Mouse (Mus musculus) forebrain, embryonic 10.5 days (tissue): ENCODE data around the gene Gm960. TPM values are rescaled to one million over a fixed set of nuclear protein-coding genes. Genes with fewer than 3 reads are reported as not detected.
A peak's percentile ranks its signal among the peaks of the same experiment; 100 is the strongest.

Experiments
- DNase-seq: peaks from one replicate; pipeline ENCODE4 v3.0.0-alpha.2; 2017; ENCODE audit warnings: low spot score; ENCODE audit errors: extremely low spot score
- H3K27ac ChIP-seq: fragments of 300-500 bp; sonication (generic); 2 replicates; pipeline ENCODE4 v1.5.1; 2016; ENCODE audit warnings: mild to moderate bottlenecking
- H3K27me3 ChIP-seq: fragments of 300-500 bp; sonication (generic); 2 replicates; pipeline ENCODE4 v1.6.1; 2016; ENCODE audit warnings: mild to moderate bottlenecking; ENCODE audit not compliant: poor library complexity, severe bottlenecking
- H3K36me3 ChIP-seq: fragments of 300-500 bp; sonication (generic); replicated peaks from 2 replicates; pipeline ENCODE4 v1.6.1; 2016; ENCODE audit warnings: mild to moderate bottlenecking, moderate library complexity
- H3K4me1 ChIP-seq: fragments of 300-500 bp; sonication (generic); 2 replicates; pipeline ENCODE4 v1.6.1; 2016
- H3K4me3 ChIP-seq: fragments of 300-500 bp; sonication (generic); 2 replicates; pipeline ENCODE4 v1.5.1; 2016; ENCODE audit warnings: mild to moderate bottlenecking, moderate library complexity
- H3K9me3 ChIP-seq: fragments of 300-500 bp; sonication (generic); 2 replicates; pipeline ENCODE4 v1.6.1; 2016; ENCODE audit warnings: mild to moderate bottlenecking, moderate library complexity
- WGBS: fragments of 180-500 bp; shearing (Covaris S2); methylation state at CpG from one replicate; pipeline ENCODE4 v1.1.7; 2016; 5-methylcytosine and 5-hydroxymethylcytosine counted together
- polyA plus RNA-seq: library from polyadenylated mRNA; unstranded; fragments of >200 nt; fragmentation: Nextera tagmentation; extraction: Ambion mirVana; gene quantifications from 2 replicates; pipeline ENCODE4 v1.2.1, GENCODE M21; 2016

Gene Gm960
- polyA plus RNA-seq, 1 experiment from 2014 or later: 3.0 TPM

GRCm38 (mm10) chr19:4729186-4729585 lies 30.7 kb upstream of the Gm960 start:
- Histone ChIP-seq H3K4me1 (no peaks in the 10 kb centered on the region), H3K9me3 (no peaks in the 10 kb centered on the region), H3K36me3 (peaks cover 80% of the 10 kb centered on the region), H3K27me3 (no peaks in the 10 kb centered on the region), H3K27ac (no peak overlapping the region), H3K4me3 (no peak overlapping the region)
- WGBS: 89% methylated on average over 9 of the region's 9 CpGs
- no peak for DNase-seq

DNA sequence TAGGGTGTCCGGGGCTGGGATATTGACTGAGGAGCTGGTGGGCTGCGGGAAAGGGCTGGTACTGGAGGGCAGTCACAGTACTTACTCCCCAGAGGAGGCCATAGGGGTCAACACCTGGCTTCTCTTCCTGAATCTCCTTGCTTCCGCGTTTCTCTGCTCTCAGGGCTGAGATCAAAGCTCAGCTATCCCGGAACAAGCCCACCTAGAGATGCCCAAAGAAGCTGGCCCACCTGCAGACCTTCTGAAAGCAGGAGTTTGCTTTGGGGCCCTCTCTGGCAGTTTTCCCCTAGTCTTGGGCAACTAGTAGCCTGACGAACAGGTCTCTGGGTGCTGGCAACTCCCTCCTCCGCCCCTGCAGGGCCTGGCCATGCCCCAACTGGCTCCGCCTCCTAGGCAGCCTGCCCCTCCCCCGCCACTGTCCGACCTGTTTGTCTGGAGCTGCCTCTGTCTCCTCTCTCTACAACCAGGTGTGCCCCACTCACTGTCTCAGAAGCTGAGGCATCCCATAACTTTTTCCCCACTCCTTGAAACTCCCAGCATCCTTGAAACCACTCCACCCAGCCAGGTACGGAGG lies 22.3 kb upstream of the Gm960 start:
- Histone ChIP-seq H3K27me3 (peaks cover 46% of the 10 kb centered on the region), H3K27ac (peak overlapping the region; percentile 49; the same call in 1 of the 2 replicates), H3K4me1 (peaks cover 38% of the 10 kb centered on the region), H3K9me3 (no peaks in the 10 kb centered on the region), H3K36me3 (peaks cover 13% of the 10 kb centered on the region), H3K4me3 (peak overlapping the region; percentile 21)
- WGBS: 14% methylated on average over 11 of the region's 11 CpGs
- DNase-seq: no peak

DNA sequence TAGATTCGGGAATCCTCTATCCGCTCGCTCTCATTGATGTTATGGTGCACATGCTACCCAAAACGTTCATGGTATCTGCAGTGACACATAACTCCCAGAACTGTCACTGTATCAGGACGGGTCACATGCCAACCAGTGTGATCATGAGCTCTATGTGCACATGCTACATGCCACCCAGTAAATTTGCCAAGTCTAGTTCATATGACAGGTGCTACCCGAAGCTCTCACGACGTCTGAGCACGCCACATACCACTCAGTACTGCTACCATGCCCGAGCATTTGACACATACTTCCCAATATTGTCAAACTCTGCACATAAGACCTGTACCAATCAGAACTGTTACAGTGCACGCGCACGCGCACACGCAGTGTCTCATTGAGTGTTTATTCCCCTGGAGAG lies 21.6 kb upstream of the Gm960 start:
- Histone ChIP-seq H3K9me3 (no peaks in the 10 kb centered on the region), H3K4me1 (peaks cover 38% of the 10 kb centered on the region), H3K36me3 (peaks cover 11% of the 10 kb centered on the region), H3K27ac (no peak overlapping the region), H3K4me3 (no peak overlapping the region), H3K27me3 (peaks cover 51% of the 10 kb centered on the region)
- WGBS: 81% methylated on average over 15 of the region's 15 CpGs
- DNase-seq: no peak

DNA sequence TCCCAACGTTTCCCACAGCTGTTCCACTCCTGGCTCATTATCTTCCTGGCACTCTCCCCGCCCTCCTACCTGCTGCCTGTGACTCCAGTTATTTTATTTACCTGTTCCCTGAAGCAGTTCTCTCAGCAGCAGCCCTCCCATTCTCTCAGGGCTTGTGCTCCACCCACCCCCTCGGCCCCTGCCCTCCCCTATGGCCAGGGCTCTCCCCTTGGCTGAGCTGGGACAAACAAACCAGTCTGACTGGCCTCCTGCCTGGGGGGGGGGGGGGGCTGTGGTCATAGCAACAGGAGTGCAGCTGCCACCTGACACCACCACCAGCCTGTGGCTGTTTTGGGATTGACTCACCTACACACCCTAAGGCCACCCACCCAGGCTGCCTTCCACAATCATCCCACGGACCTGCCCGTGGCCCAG lies 20.9 kb upstream of the Gm960 start:
- DNase-seq: peak; percentile 35
- WGBS: 21% methylated on average over 5 of the region's 5 CpGs
- H3K27me3 ChIP-seq: peaks cover 58% of the 10 kb centered on the region
- H3K9me3 ChIP-seq: no peaks in the 10 kb centered on the region
- H3K4me1 ChIP-seq: peaks cover 38% of the 10 kb centered on the region
- no peak overlapping the region for H3K4me3 ChIP-seq
- no peak overlapping the region for H3K27ac ChIP-seq
- peaks cover 5% of the 10 kb centered on the region for H3K36me3 ChIP-seq

- DNase-seq: no peak
- Histone ChIP-seq H3K4me1 (peaks cover 44% of the 10 kb centered on the region), H3K36me3 (no peaks in the 10 kb centered on the region; the same call in 1 of the 2 replicates), H3K27me3 (peaks cover 65% of the 10 kb centered on the region), H3K27ac (0 out of 2 replicates have a peak overlapping the region, but pooled peaks have one; percentile 1), H3K4me3 (no peak overlapping the region), H3K9me3 (no peaks in the 10 kb centered on the region)
- WGBS: 30% methylated on average over 12 of the region's 12 CpGs
Observed at GRCm38 (mm10) chr19:4718716-4719115, 20.2 kb upstream of the Gm960 start.

- no peaks in the 10 kb centered on the region for H3K9me3 ChIP-seq
- H3K36me3 ChIP-seq: no peaks in the 10 kb centered on the region; the same call in 1 of the 2 replicates
- H3K4me1 ChIP-seq: peaks cover 58% of the 10 kb centered on the region
- peaks cover 77% of the 10 kb centered on the region for H3K27me3 ChIP-seq
- no peak overlapping the region for H3K4me3 ChIP-seq
- DNase-seq: no peak
- H3K27ac ChIP-seq: no peak overlapping the region
- 95% methylated on average over 2 of the region's 2 CpGs for WGBS
Observed at GRCm38 (mm10) chr19:4717281-4717680, 18.8 kb upstream of the Gm960 start.

DNA sequence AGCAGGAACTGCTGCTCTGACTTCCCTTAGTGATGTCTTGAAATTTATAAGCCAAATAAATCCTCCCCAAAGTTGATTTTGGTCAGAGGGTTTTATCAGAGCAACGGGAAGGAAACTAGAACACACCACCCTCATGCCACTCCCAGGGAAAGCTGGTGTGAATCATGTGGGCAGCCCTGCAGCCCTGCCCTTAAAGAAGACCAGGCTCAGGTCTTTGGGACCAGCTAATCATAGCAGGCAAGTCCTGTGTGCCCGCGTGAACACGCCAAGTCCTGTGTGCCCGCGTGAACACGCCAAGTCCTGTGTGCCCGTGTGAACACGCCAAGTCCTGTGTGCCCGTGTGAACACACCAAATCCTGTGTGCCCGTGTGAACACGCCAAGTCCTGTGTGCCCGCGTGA lies 18.3 kb upstream of the Gm960 start:
- Histone ChIP-seq H3K9me3 (no peaks in the 10 kb centered on the region), H3K27me3 (peaks cover 77% of the 10 kb centered on the region), H3K27ac (no peak overlapping the region), H3K4me3 (no peak overlapping the region), H3K4me1 (peaks cover 61% of the 10 kb centered on the region), H3K36me3 (no peaks in the 10 kb centered on the region; the same call in 1 of the 2 replicates)
- no peak for DNase-seq
- 97% methylated on average over 14 of the region's 14 CpGs for WGBS

GRCm38 (mm10) chr19:4713886-4714285 lies 15.4 kb upstream of the Gm960 start:
- no peak for DNase-seq
- peaks cover 41% of the 10 kb centered on the region for H3K4me1 ChIP-seq
- no peaks in the 10 kb centered on the region for H3K36me3 ChIP-seq

DNA sequence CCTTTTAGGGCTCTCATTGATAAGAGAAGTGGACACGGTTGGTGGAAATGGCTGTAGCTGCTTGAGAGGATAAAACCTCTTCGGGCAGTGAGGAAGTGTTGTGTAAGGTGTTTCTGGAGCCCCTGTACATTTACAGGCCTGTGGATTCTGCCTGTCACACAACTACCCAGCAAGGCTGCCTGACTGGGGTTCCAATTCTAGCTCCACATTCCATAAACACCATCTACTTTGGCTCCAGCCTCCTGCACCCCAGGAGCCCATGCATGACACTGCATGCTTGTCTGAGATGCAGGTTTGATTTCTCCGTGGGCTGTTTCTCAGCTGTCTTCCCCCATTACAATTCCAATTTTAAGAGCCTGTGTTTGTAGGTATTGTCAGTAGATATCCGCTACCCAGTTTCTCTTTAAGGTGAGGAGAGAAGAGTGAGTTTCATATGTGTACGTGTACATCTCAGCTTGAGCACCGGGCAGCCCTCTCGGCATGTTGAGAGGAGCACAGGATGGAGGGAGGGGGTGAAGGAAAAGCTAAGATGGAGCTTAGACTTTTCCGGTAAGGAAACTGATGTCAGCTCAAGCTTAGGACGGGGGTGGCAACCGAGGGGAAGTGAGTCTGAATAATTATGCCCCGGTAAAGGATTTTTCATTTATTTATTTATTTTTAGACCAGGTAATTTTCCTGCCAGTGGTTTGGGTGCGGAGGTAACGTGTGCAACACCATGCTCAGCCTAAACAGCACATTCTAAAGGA lies 14.5 kb upstream of the Gm960 start:
- no peak for DNase-seq
- Histone ChIP-seq H3K27ac (peak overlapping the region; percentile 93), H3K36me3 (no peaks in the 10 kb centered on the region), H3K9me3 (no peaks in the 10 kb centered on the region), H3K27me3 (peaks cover 69% of the 10 kb centered on the region), H3K4me1 (peaks cover 32% of the 10 kb centered on the region), H3K4me3 (peak overlapping the region; percentile 82)
- WGBS: 41% methylated on average over 13 of the region's 13 CpGs

More at GRCm38 (mm10) chr19:4713886-4714285, 15.4 kb upstream of the Gm960 start:
- Histone ChIP-seq H3K27me3 (peaks cover 76% of the 10 kb centered on the region), H3K27ac (no peak overlapping the region), H3K9me3 (no peaks in the 10 kb centered on the region), H3K4me3 (peak overlapping the region; percentile 14; the same call in 1 of the 2 replicates)
- 66% methylated on average over 3 of the region's 3 CpGs for WGBS

- Histone ChIP-seq H3K27ac (peak overlapping the region; percentile 93), H3K9me3 (no peaks in the 10 kb centered on the region), H3K36me3 (no peaks in the 10 kb centered on the region), H3K27me3 (peaks cover 66% of the 10 kb centered on the region), H3K4me3 (peak overlapping the region; percentile 82), H3K4me1 (peaks cover 32% of the 10 kb centered on the region)
- peak; percentile 60 for DNase-seq
- under 1% methylated on average over 54 of the region's 60 CpGs for WGBS
Observed at GRCm38 (mm10) chr19:4712156-4712780, 13.8 kb upstream of the Gm960 start.

DNA sequence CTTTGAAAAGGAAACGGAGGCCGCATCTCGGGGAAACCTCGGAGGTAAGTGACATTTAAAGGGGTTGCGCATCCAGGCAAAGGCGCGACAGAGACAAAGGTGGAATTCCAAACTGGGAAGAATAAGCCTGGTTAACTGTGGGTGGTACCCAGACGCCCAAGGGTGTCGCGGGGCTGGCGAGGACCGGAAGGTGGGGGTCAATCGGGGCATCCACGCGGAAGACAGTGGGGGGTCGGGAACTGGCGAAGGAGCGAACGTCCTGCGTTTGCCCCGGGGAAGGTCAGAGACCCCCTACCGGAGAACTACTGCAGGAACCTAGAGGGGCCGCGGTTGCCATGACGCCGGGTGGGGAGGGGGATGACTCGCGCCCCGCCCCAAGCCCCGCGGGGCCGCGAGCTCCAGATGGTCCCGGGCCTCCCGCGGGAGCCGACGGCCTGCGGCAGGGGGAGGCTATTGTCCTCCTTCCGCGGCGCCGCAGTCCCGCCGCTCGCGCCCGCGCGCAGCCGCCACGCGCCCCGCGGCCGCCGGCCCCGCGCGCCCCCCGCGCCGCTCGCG lies 13.2 kb upstream of the Gm960 start:
- H3K27me3 ChIP-seq: peaks cover 66% of the 10 kb centered on the region
- peaks cover 32% of the 10 kb centered on the region for H3K4me1 ChIP-seq
- peak overlapping the region; percentile 93 for H3K27ac ChIP-seq
- DNase-seq: peak; percentile 71
- WGBS: under 1% methylated on average over 41 of the region's 65 CpGs
- peak overlapping the region; percentile 82 for H3K4me3 ChIP-seq
- no peaks in the 10 kb centered on the region for H3K9me3 ChIP-seq
- H3K36me3 ChIP-seq: no peaks in the 10 kb centered on the region

DNA sequence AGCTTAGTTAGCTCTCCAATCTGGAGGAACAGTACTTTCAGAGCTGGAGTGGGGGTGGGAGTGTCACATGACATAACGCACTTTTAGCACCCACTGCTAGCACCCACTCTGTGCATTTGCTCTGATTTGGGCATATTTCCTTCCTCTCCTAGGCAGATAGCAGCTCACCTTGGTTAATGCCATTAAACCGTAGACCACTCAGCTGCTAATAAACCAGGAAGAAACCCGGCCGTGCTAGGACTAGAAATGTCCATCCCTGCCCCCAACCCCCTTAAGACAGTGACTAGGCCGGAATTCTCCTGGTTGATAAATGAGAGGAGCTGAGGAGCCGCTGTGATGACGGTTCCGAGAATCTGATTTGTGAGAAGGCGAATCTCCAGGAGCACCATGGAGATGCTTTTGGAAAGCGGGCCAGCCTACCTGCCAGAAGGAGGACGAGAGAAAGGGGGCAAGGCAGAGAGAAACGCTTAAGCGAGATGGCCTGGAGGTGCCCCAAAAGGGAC lies 12.7 kb upstream of the Gm960 start, which contains the start of gene Sptbn2:
Sptbn2 (plus strand) TSS at position 70 of the 503 bp plus-strand sequence.
- no peaks in the 10 kb centered on the region for H3K9me3 ChIP-seq
- DNase-seq: no peak
- peak within 1 kb of the TSS; percentile 93 for H3K27ac ChIP-seq
- H3K4me1 ChIP-seq: peaks cover 32% of the 10 kb centered on the region
- WGBS: 10% methylated on average over 13 of the region's 13 CpGs
- H3K36me3 ChIP-seq: no peaks in the 10 kb centered on the region
- peak within 1 kb of the TSS; percentile 82 for H3K4me3 ChIP-seq
- peaks cover 66% of the 10 kb centered on the region for H3K27me3 ChIP-seq
